Mouse (Mus musculus) neutrophil, adult 5-6 weeks (primary cell): ENCODE measurements around the gene Zfp961. TPM values are rescaled to one million over a fixed set of nuclear protein-coding genes. Genes with fewer than 3 reads are reported as not detected.
"Not testable (repeated sequence)": the region's sequence is repeated elsewhere in the genome, so short reads cannot be mapped to it uniquely, and the experiment has no call there.

ENCODE experiments used
- ATAC-seq: fragments of 151-379, 151-347 bp; 2 replicates; pipeline ENCODE4 v1.8.0; 2017; ENCODE audit warnings: mild to moderate bottlenecking, moderate TSS enrichment; ENCODE audit not compliant: insufficient number of reproducible peaks, poor library complexity, low FRiP score, severe bottlenecking; ENCODE audit errors: extremely low read depth
- total RNA-seq: library from RNA; stranded (forward); fragments of 200-1000 nt; gene quantifications from 2 replicates; pipeline ENCODE4 v1.2.3, GENCODE M21; 2017

Zfp961 gene
- total RNA-seq, result 30.8 and 40.4 TPM in 2 replicates

GRCm38 (mm10) chr8:71950482-71951221, at the start of gene Zfp961:
TSS of gene Zfp961 (plus strand) at chr8:71951038.
- peak; percentile 99 for ATAC-seq

DNA sequence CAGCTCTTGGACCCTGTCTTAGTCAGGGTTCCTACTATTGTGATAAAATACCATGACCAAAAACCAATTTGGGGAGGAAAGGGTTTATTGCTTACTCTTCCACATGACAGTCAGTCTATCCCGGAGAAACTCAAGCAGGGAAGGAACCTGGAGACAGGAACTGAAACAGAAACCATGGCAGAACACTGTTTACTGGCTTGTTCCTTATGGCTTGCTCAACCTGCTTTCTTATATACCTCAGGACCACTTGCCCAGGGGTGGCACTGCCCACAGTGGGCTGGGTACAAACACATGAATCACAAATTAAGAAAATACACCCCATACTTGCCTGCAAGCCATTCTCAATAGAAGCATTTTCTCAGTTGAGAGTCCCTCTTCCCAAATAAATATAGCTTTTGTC, 47.8 kb upstream of the Zfp961 start:
- ATAC-seq, result not testable (repeated sequence)

DNA sequence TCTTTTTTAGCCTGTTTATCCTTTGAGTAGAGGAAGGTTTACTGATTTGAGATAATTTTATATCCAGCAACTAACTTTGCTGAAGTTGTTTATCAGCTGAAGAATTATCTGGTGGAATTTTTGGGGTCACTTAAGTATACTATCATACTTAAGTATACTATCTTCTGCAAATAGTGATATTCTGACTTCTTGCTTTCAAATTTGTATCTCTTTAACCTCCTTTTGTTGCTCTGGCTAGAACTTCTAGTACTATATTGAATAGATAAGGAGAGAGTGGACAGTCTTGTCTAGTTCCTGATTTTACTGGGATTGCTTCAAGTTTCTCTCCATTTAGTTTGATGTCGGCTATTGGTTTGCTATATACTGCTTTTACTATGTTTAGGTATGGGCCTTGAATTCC, 44.0 kb upstream of the Zfp961 start:
- no peak for ATAC-seq

GRCm38 (mm10) chr8:71907798-71908257, 43.0 kb upstream of the Zfp961 start:
- ATAC-seq, result no peak

- ATAC-seq, result peak; percentile 79
These were observed 42.3 kb upstream of the Zfp961 start, which contains the start of the genes Zfp882 and Zfp617 for GRCm38 (mm10) chr8:71908309-71909261. TSS of gene Zfp882 (plus strand) at chr8:71908608. TSS of gene Zfp617 (plus strand) at chr8:71908635.

DNA sequence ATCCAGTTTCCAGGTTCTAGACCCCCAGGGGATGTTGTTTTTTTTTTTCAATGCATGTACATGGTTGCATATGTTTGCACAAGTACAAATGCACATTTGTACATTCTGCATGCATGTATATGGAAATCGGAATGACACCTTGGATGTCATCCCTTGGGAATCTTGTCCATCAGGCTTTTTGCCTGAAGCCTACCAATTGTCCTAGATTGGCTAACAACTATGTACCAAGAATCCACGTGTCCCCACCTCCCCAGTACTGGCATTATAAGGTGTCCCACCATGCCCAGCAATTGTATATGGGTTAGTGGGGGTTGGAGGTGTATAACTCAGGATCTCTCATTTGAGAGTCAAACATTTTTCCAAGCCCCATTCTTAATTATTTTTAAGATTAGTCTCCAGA, 38.6 kb upstream of the Zfp961 start:
- no peak for ATAC-seq

- peak; percentile 96 for ATAC-seq
These were observed 28.1 kb upstream of the Zfp961 start for GRCm38 (mm10) chr8:71922567-71923401.

DNA sequence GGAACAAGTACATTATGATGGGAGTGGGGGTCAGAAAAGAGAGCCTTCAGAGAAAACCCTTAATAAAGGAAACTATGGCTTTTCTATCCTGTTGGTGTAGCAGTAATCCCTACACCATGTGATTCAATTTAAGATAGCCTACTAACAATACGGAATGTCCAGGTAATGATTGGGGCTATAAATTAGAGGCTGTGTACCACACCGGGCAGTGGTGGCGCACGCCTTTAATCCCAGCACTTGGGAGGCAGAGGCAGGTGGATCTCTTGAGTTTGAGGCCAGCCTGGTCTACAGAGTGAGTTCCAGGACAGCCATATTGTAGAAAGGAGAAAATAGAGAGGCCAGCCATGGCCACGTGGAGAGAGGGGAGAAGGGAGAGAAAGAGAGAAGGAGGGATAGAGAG, 25.0 kb upstream of the Zfp961 start:
- no peak for ATAC-seq

GRCm38 (mm10) chr8:71926551-71926950, 24.3 kb upstream of the Zfp961 start:
- ATAC-seq, result no peak

DNA sequence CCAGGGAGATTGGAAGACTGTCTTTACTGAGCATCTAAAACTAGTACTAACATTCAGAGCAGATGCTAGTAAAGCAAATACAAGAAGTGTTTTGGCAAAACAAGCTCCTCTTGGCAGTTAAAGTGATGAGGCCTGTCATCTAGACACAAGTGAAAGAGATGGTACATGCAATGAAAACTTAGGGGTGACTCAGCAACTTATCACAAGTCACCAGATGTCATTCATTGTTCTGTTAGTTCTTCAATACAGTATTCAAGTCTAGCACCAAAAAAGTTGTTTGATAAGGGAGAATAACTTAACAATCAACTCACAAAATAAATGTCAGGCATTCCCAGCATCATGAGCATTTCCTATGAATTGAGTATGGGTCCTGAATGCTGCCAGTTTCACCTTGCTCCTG, 23.1 kb upstream of the Zfp961 start:
- no peak for ATAC-seq

DNA sequence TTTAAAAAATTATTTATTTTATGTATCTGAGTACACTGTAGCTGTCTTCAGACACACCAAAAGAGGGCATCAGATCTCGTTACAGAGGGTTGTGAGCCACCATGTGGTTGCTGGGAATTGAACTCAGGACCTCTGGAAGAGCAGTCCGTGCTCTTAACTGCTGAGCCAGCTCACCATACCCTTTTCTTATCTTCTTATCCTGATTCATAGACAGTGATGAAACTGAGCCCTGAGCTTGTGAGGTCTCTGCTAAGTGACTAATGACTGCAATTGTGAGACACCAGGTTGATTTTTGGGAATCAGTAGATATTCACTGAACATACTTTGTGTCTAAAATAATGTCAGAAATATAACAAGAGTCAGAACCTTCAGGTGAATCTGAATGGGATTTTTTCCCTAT, 12.8 kb upstream of the Zfp961 start:
- ATAC-seq, result not testable (repeated sequence)

- no peak for ATAC-seq
These were observed 10.3 kb upstream of the Zfp961 start for GRCm38 (mm10) chr8:71940293-71941208.

GRCm38 (mm10) chr8:71941776-71942175, 9.1 kb upstream of the Zfp961 start:
- ATAC-seq, result no peak

GRCm38 (mm10) chr8:71948624-71949023, 2.2 kb upstream of the Zfp961 start:
- ATAC-seq, result no peak

DNA sequence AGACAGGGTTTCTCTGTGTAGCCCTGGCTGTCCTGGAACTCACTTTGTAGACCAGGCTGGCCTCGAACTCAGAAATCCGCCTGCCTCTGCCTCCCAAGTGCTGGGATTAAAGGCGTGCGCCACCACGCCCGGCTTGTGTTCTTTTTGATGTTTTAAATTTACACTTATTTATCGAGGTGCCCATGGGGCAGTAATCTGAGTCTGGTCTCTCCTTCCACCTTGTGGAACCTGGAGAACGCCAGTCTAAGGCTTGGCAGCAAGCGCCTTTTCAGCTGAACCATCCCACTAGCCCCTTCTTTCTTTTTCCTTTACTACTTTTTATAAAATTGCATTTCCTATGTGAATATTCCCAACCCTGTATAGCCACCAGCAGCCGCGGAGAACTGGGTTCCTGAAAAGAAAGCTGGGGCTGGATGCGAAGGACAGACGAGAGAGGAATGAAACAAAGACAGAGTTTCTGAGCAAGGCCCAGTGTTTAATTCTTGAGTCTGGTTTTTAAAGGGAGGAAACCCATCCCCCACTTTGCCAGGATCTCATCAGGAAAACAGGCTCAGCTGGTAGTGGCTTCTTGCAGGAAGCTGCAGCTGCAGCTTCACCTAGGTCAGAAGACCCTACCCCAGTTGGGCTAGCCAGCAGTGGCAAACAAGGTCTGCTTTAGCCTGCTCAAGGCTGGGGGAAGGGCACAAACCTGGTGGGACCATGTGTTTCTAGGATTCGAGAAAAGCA, 761 bp downstream of the Zfp961 start:
- no peak for ATAC-seq

DNA sequence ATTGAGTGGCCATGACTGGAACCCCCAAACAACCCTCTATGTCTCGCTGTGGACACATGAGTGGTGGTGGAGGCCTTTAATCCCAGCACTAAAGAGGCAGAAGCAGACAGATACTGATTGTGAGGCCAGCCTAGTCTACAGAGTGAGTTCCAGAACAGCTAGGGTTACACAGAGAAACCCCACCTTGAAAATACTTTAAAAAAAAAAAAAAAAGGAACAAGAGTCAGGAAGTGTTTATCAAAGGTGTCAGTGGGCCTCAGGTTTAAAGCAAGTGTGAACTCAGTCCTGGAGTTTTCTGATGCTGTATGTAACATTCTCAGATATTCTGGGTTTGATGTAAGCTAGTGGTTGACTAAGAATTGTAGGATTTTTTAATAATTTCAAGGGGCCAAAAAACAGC, 1.7 kb downstream of the Zfp961 start:
- ATAC-seq, result no peak

DNA sequence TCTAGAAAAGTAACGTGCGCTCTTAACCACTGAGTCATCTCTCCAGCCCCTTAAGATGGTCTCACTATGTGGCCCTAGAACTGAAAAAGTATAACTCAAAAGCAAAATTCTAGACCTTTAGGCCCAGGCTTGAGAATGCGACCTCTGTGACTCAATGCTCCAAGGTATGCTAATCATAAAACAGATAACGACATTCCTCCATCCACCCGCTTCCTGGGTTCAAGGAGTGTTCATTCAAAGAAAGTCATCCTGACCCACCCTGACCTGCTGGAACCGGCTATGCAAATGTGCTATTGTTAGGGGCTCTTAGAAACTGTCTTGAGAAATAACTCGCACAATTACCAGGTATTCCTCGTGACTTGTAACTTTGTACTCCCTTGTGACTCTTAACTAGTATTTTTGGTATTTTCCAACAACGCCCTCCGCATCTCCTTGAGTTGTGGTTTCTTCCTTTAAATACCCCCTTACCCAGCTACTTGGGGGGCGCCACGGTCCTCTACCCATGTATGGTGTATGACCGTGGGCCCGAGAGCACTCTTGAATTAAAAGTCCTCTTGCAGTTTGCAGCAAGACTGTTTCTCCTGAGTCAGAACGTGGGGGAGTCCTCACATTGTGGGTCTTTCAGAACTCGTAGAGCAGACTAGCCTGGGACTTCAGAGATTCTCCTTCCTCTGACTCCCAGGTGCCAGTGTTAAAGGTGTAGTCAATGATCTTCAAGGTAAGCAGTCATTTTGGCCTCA, 2.3 kb downstream of the Zfp961 start:
- ATAC-seq, result not testable (repeated sequence)
